Comparison of ENCODE assay signal across 17 mouse cellular contexts in genomic region chr2:179924038-179924437, GRCm38 (mm10).
"Had no signal": no experiment of that assay in that cellular context is flagged by ENCODE, and none has a peak within 500 bp of the region (broad histone marks: within the 10 kb centered on the region; RNA-seq: fewer than 3 reads in every experiment).

No protein-coding gene starts in this region.

- H3K9me3 ChIP-seq: lung, embryonic 15.5 days; midbrain, embryonic 15.5 days; stomach, embryonic 15.5 days had no signal

- H3K4me1 ChIP-seq: lung, embryonic 15.5 days; midbrain, embryonic 13.5 days; midbrain, embryonic 15.5 days; neural tube, embryonic 12.5 days; stomach, embryonic 15.5 days had no signal

- H3K27ac ChIP-seq: lung, embryonic 15.5 days; macrophage; midbrain, embryonic 13.5 days; midbrain, embryonic 15.5 days; neural tube, embryonic 12.5 days; stomach, embryonic 15.5 days; stomach, postnatal 0 days had no signal

- ATAC-seq: liver, postnatal 0 days; lung, postnatal 0 days; midbrain, embryonic 13.5 days; midbrain, embryonic 15.5 days had no signal

- H3K9ac ChIP-seq: liver, postnatal 0 days; lung, embryonic 15.5 days; midbrain, embryonic 13.5 days; midbrain, embryonic 15.5 days; neural tube, embryonic 12.5 days; stomach, embryonic 15.5 days had no signal

- H3K27me3 ChIP-seq: lung, embryonic 15.5 days; megakaryocyte, embryonic 14.5 days; midbrain, embryonic 13.5 days; midbrain, embryonic 15.5 days; neural tube, embryonic 12.5 days; stomach, embryonic 15.5 days had no signal

- DNase-seq: liver, postnatal 0 days; lung, adult 2 months; lung, postnatal 14 days; lung, postnatal 36 days; thymus, adult 18-20 months; thymus, postnatal 14 days; thymus, postnatal 36 days had no signal

- H3K4me3 ChIP-seq: lung, embryonic 15.5 days; megakaryocyte, embryonic 14.5 days; midbrain, embryonic 13.5 days; midbrain, embryonic 15.5 days; neural tube, embryonic 12.5 days; stomach, embryonic 15.5 days had no signal

- H3K4me2 ChIP-seq: lung, embryonic 15.5 days; midbrain, embryonic 11.5 days; midbrain, embryonic 13.5 days; midbrain, embryonic 15.5 days; neural tube, embryonic 12.5 days; stomach, embryonic 15.5 days had no signal
